Mouse (Mus musculus): ENCODE data around the gene Elmo1. TPM values are rescaled to one million over a fixed set of nuclear protein-coding genes. Genes with fewer than 3 reads are reported as not detected.
A peak's percentile ranks its signal among the peaks of the same experiment; 100 is the strongest.

The Elmo1 gene
- polyA plus RNA-seq, 1 experiment: 0.68 TPM

GRCm38 (mm10) chr13:20092301-20092700 lies 1.9 kb downstream of the Elmo1 start:
- Histone ChIP-seq H3K27me3 (replicated peaks) (peaks cover 60% of the 10 kb centered on the region), H3K4me1 (peaks cover 42% of the 10 kb centered on the region), H3K36me3 (replicated peaks; ENCODE audit: low read length) (no peaks in the 10 kb centered on the region), H3K4me3 (replicated peaks) (peak overlapping the region; percentile 54), H3K9me3 (peaks cover 10% of the 10 kb centered on the region)
- TF ChIP-seq FLI1 (IDR thresholded peaks at IDR 0.05; ENCODE audit: low read length) (no peak), GATA1 (IDR thresholded peaks at IDR 0.05; ENCODE audit: borderline replicate concordance, low read length) (no peak)

DNA sequence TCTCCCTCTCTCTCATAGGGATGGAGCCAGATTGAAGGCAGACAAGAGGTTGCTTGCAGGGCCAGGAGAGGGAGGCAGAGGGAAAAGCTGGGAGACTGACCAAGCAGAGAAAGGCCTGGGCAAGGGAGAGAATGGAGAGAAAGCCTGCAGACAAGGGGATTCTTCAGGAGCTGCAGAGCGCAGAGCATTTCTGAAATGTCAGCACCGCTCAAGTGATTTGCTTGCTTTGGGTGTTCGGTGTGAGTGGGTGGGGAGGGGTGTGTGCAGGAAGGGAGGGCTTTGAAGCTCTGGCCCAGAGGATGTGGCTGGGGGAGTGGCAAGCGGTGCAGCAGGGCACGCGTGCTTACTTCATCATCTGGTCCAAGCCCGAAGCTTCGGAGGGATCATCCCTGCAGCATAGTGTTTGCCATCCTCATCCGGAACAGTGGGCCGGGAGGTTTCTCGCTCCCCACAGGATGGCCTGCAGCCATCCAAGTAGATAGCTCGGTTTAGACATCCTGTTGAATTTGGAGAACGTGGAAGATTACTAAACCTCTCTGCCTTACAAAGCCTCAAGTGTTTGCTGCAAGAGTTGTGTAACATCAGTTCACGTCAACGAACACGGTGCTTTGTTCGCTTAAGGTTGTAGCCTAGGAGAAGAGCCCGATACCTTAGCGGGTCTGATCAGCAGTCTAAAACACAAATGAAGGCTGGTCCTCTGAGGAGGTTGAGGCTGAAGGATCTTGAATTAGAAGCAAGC lies 3.1 kb downstream of the Elmo1 start:
- Histone ChIP-seq H3K9me3 (peaks cover 2% of the 10 kb centered on the region; the same call in 1 of the 2 replicates), H3K4me3 (replicated peaks) (peak overlapping the region; percentile 11), H3K27me3 (replicated peaks) (peaks cover 52% of the 10 kb centered on the region), H3K36me3 (replicated peaks; ENCODE audit: low read length) (no peaks in the 10 kb centered on the region), H3K4me1 (peaks cover 52% of the 10 kb centered on the region)
- no peak for TF ChIP-seq GATA1 (IDR thresholded peaks at IDR 0.05; ENCODE audit: borderline replicate concordance, low read length)
- TF ChIP-seq FLI1 (IDR thresholded peaks at IDR 0.05; ENCODE audit: low read length): no peak

GRCm38 (mm10) chr13:20094916-20095700 lies 4.7 kb downstream of the Elmo1 start:
- peaks cover 44% of the 10 kb centered on the region for H3K27me3 ChIP-seq (replicated peaks)
- peaks cover 54% of the 10 kb centered on the region for H3K4me1 ChIP-seq
- H3K4me3 ChIP-seq (replicated peaks): no peak overlapping the region
- TF ChIP-seq GATA1 (IDR thresholded peaks at IDR 0.05; ENCODE audit: borderline replicate concordance, low read length) (no peak), FLI1 (IDR thresholded peaks at IDR 0.05; ENCODE audit: low read length) (no peak)
- H3K36me3 ChIP-seq (replicated peaks; ENCODE audit: low read length): no peaks in the 10 kb centered on the region
- H3K9me3 ChIP-seq: no peaks in the 10 kb centered on the region

- H3K4me3 ChIP-seq (replicated peaks): no peak overlapping the region
- H3K36me3 ChIP-seq (replicated peaks; ENCODE audit: low read length): no peaks in the 10 kb centered on the region
- TF ChIP-seq GATA1 (IDR thresholded peaks at IDR 0.05; ENCODE audit: borderline replicate concordance, low read length): no peak
- TF ChIP-seq FLI1 (IDR thresholded peaks at IDR 0.05; ENCODE audit: low read length): no peak
- H3K9me3 ChIP-seq: no peaks in the 10 kb centered on the region
- H3K4me1 ChIP-seq: peaks cover 34% of the 10 kb centered on the region
- H3K27me3 ChIP-seq (replicated peaks): peaks cover 25% of the 10 kb centered on the region
These were observed 6.7 kb downstream of the Elmo1 start for GRCm38 (mm10) chr13:20097006-20097617.

- H3K4me3 ChIP-seq (replicated peaks): no peak overlapping the region
- H3K36me3 ChIP-seq (replicated peaks; ENCODE audit: low read length): no peaks in the 10 kb centered on the region
- H3K9me3 ChIP-seq: no peaks in the 10 kb centered on the region
- peaks cover 18% of the 10 kb centered on the region for H3K27me3 ChIP-seq (replicated peaks)
- TF ChIP-seq FLI1 (IDR thresholded peaks at IDR 0.05; ENCODE audit: low read length) (no peak), GATA1 (IDR thresholded peaks at IDR 0.05; ENCODE audit: borderline replicate concordance, low read length) (no peak)
- peaks cover 25% of the 10 kb centered on the region for H3K4me1 ChIP-seq
These were observed 7.7 kb downstream of the Elmo1 start for GRCm38 (mm10) chr13:20097934-20098593.

GRCm38 (mm10) chr13:20098594-20098965 lies 8.2 kb downstream of the Elmo1 start:
- peaks cover 20% of the 10 kb centered on the region for H3K4me1 ChIP-seq
- H3K36me3 ChIP-seq (replicated peaks; ENCODE audit: low read length): no peaks in the 10 kb centered on the region
- H3K27me3 ChIP-seq (replicated peaks): peaks cover 13% of the 10 kb centered on the region
- H3K4me3 ChIP-seq (replicated peaks): no peak overlapping the region
- no peak for TF ChIP-seq GATA1 (IDR thresholded peaks at IDR 0.05; ENCODE audit: borderline replicate concordance, low read length)
- no peak for TF ChIP-seq FLI1 (IDR thresholded peaks at IDR 0.05; ENCODE audit: low read length)
- no peaks in the 10 kb centered on the region for H3K9me3 ChIP-seq

DNA sequence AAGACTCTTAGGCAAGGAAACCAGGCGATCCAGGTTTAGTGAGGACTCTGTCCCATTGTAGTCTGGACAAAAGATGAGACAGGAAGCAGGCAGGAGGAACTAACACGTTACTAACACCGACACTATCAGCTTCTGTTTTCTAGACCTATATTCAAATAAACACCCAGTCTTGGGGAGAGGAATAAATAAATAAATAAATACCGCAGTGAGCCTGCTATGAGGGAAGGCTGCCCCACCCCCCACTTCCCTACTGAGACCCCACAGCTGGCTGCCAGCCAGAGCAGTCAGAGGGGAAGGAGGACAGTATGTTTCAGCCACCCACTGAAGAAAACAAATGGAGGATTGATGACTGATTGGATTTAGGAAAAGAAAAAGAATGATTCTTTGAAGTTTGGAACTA lies 9.2 kb downstream of the Elmo1 start:
- H3K9me3 ChIP-seq: no peaks in the 10 kb centered on the region

DNA sequence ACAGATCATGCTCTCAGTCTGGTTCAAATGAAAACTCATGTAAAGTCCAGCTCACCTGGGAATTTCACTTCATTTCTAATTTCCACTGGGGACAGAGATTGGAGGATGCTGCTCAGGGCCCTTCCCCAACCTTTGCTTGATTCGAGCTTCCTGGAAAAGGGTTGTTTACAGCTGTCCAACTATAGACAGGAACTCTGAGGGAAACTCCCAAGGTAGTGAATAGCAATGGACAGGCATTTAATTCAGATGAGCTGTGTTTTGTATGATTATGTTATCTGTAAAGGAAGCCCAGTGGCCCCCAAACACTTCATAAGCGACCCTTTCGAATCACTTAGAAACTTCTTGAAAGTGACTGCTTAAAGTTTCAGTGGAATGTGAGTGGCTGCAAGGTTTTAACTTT lies 10.0 kb downstream of the Elmo1 start:
- TF ChIP-seq FLI1 (IDR thresholded peaks at IDR 0.05; ENCODE audit: low read length) (no peak), GATA1 (IDR thresholded peaks at IDR 0.05; ENCODE audit: borderline replicate concordance, low read length) (no peak)
- peaks cover 26% of the 10 kb centered on the region for H3K4me1 ChIP-seq
- H3K9me3 ChIP-seq: no peaks in the 10 kb centered on the region
- H3K4me3 ChIP-seq (replicated peaks): no peak overlapping the region
- no peaks in the 10 kb centered on the region for H3K36me3 ChIP-seq (replicated peaks; ENCODE audit: low read length)
- H3K27me3 ChIP-seq (replicated peaks): peaks cover 5% of the 10 kb centered on the region

More for the DNA sequence above, 9.2 kb downstream of the Elmo1 start:
- H3K27me3 ChIP-seq (replicated peaks): peaks cover 10% of the 10 kb centered on the region
- TF ChIP-seq GATA1 (IDR thresholded peaks at IDR 0.05; ENCODE audit: borderline replicate concordance, low read length) (no peak), FLI1 (IDR thresholded peaks at IDR 0.05; ENCODE audit: low read length) (no peak)
- H3K36me3 ChIP-seq (replicated peaks; ENCODE audit: low read length): no peaks in the 10 kb centered on the region
- H3K4me1 ChIP-seq: peaks cover 20% of the 10 kb centered on the region
- no peak overlapping the region for H3K4me3 ChIP-seq (replicated peaks)

GRCm38 (mm10) chr13:20101691-20102090 lies 11.3 kb downstream of the Elmo1 start:
- no peaks in the 10 kb centered on the region for H3K9me3 ChIP-seq
- peaks cover 5% of the 10 kb centered on the region for H3K27me3 ChIP-seq (replicated peaks)
- H3K4me1 ChIP-seq: peaks cover 26% of the 10 kb centered on the region
- H3K36me3 ChIP-seq (replicated peaks; ENCODE audit: low read length): no peaks in the 10 kb centered on the region
- TF ChIP-seq GATA1 (IDR thresholded peaks at IDR 0.05; ENCODE audit: borderline replicate concordance, low read length): no peak
- TF ChIP-seq FLI1 (IDR thresholded peaks at IDR 0.05; ENCODE audit: low read length): no peak
- H3K4me3 ChIP-seq (replicated peaks): no peak overlapping the region

Data from megakaryocyte, embryonic 14.5 days (primary cell).